Mouse (Mus musculus) layer of hippocampus, postnatal 14 days (tissue): Measurements from ENCODE around the gene Xpr1. TPM values are rescaled to one million over a fixed set of nuclear protein-coding genes. Genes with fewer than 3 reads are reported as not detected.

ENCODE experiments used
- DNase-seq, 2 experiments: peaks; one replicate each; pipeline ENCODE4 v3.0.0; 2021 to 2022; ENCODE audit warnings: low spot score in 2 of 2, mixed read lengths in 1 of 2
- microRNA-seq, 2 experiments: library from miRNA; unstranded; fragments of <30 nt; microRNA quantifications; one replicate each; pipeline ENCODE4 v1.2.0; 2021
- total RNA-seq, 2 experiments: library from RNA; stranded (reverse); gene quantifications; 2 replicates each; pipeline ENCODE4 v1.2.3; 2021

Xpr1 gene
- total RNA-seq, 2 experiments from 2014 or later = 91.6 to 94.7 TPM

DNA sequence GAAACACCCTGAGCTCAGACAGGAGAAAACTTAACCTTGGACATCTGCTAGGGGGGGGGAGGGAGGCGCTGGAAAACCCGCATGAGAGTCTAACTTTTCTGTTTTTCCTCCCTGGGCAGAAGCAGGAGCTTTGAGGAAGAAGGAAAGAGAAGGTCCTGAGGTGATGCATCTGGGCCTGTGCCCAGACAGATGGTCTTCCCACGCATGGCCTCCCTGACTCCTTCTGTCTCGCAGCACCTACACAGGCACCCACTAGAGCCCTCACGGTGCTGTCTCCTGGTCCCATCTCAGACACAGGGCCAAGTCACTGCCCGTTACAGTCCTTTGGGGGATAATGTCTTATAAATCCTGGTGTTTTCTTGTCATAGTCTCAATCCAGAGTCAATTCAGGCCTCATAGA is 184.4 kb downstream of the Xpr1 start:
- no peak for DNase-seq

DNA sequence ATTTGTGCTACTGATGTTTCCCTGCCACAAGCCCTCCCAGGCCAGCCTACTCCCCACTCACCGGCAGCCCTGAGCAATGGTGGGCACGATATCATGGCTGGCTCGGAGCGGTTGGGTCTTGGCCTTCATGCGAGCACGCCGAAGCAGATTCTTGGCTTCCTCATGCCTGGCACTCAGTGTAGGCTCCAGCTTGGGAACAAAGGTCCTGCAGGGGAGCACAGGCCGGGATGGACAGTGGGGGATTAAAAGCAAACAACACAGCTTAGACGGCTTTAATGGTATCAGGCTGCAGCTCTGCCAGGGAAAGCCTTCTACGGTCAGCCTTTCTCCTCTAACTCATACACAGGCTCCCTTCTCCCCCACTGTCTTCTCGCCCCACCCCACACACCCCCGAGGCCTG is 184.8 kb downstream of the Xpr1 start:
- no peak for DNase-seq

DNA sequence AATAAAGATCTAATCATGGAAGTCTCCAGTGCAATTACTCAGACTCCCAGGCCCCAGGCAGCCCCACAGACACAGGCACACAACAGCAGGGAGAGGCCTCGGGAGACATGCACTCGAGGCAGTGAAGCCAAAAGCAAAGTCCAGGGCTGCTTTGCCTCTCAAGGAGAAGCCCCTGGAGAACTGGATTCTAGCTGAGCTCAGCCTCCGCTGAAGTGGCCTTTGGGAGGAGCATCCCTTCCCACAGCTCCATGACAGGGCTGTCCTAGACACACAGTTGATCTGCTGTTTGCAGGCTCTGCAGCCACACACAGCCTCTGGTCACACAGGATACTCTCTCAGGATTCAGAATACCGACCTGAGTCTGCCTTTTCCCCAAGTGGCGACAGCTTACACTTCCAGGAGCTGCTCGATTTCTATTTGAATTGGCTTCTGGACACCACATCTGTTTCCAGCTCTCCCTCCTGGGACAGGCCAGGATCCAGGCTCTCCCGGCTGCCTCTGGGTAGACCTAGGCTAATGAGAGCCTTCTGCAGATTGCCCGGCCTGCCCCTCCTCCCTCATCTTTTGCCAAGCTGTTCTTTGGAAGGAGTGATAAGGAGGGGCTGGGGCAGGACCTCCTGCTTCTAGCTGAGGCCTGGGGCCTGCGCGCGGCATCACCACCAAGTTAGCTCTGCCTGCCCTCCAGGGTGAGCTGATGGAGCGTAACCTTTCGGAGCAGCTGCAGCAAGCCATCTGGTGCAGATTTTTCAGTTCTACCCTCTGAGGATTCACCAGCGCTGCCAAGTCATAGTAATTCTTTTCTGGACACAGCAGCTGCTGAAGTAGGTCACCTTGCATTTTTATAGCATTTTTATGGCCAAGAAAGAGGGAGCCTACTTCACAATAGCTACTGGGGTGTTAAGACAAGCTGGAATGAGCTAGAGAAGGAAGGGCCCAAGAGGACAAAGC is 187.5 kb downstream of the Xpr1 start:
- DNase-seq = no peak

Small RNA genes within 50 kb of the gene (microRNA-seq; reads per million reads assigned to microRNA genes)
- 0 reads per million in 2 experiments for gene Gm22569

Other genes starting within 250 kb of the Xpr1 start
- gene BC034090, start 173.0 kb downstream of the Xpr1 start, total RNA-seq = 1 to 10 TPM; 6.7 to 8.3 TPM
- 10 to 100 TPM; 92.0 to 92.7 TPM for gene Acbd6, start 140.7 kb upstream of the Xpr1 start, total RNA-seq